Mouse (Mus musculus) hindbrain, embryonic 14.5 days (tissue): ENCODE measurements around the gene Spata2l. TPM values are rescaled to one million over a fixed set of nuclear protein-coding genes. Genes with fewer than 3 reads are reported as not detected.

Experiments used
- ATAC-seq: fragments of 200-750 bp; cut with Nextera tagmentation; 2 replicates; pipeline ENCODE4 v1.8.0; 2017; ENCODE audit warnings: moderate number of reproducible peaks, mild to moderate bottlenecking, moderate TSS enrichment, moderate library complexity; ENCODE audit not compliant: low FRiP score
- DNase-seq: peaks from one replicate; pipeline ENCODE4 v3.0.0-alpha.2; 2015; ENCODE audit warnings: low spot score
- H3K27ac ChIP-seq: fragments of 300-500 bp; sonication (generic); 2 replicates; pipeline ENCODE4 v1.5.1; 2014; ENCODE audit warnings: mild to moderate bottlenecking, moderate library complexity
- H3K27me3 ChIP-seq: fragments of 300-500 bp; sonication (generic); 2 replicates; pipeline ENCODE4 v1.6.1; 2014; ENCODE audit warnings: mild to moderate bottlenecking, low read length, mixed read lengths; ENCODE audit not compliant: control insufficient read depth, insufficient read depth
- H3K36me3 ChIP-seq: fragments of 300-500 bp; sonication (generic); replicated peaks from 2 replicates; pipeline ENCODE4 v1.6.1; 2014; ENCODE audit not compliant: control insufficient read depth, insufficient read depth
- H3K4me1 ChIP-seq: fragments of 300-500 bp; sonication (generic); replicated peaks from 2 replicates; pipeline ENCODE4 v1.6.1; 2014; ENCODE audit warnings: antibody characterized with exemption, low read length, mixed read lengths; ENCODE audit not compliant: control insufficient read depth, insufficient read depth
- H3K4me2 ChIP-seq: fragments of 300-500 bp; sonication (generic); replicated peaks from 2 replicates; pipeline ENCODE4 v1.6.1; 2014; ENCODE audit warnings: mild to moderate bottlenecking, moderate library complexity
- H3K4me3 ChIP-seq: fragments of 300-500 bp; sonication (generic); replicated peaks from 2 replicates; pipeline ENCODE4 v1.5.1; 2014; ENCODE audit warnings: mild to moderate bottlenecking, low read length
- H3K9ac ChIP-seq: fragments of 300-500 bp; sonication (generic); 2 replicates; pipeline ENCODE4 v1.6.1; 2014
- H3K9me3 ChIP-seq: fragments of 300-500 bp; sonication (generic); 2 replicates; pipeline ENCODE4 v1.6.1; 2016; ENCODE audit warnings: low read length; ENCODE audit not compliant: control insufficient read depth
- WGBS: fragments of 180-500 bp; shearing (Covaris S2); extraction: QIAGEN DNeasy Blood & Tissue Kit; methylation state at CpG from one replicate; pipeline ENCODE4 v1.1.7; 2014; 5-methylcytosine and 5-hydroxymethylcytosine counted together
- polyA plus RNA-seq: library from polyadenylated mRNA; unstranded; fragments of >200 nt; fragmentation: Nextera tagmentation; extraction: Ambion mirVana; gene quantifications from 2 replicates; pipeline ENCODE4 v1.2.1, GENCODE M21; 2014

Spata2l gene
- polyA plus RNA-seq, 1 experiment from 2014 or later, result 8.4 TPM

DNA sequence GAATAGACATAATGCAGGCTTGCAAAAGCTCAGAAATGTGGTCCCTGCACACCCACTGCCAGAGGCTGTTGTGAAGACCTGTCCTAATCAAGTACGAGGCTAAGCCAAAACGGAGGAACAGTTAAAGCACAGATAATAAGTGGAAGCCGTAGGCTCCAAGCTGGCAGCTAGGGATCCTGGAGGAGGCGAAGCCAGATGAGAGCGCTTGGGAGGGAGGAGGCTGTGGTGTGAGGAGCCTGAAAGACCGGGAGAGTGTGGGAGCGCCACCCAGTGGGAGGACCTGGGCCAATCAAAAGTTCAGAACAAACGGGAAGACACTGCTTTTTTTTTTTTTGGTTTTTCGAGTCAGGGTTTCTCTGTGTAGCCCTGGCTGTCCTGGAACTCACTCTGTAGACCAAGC lies 45.4 kb downstream of the Spata2l start:
- 2% methylated on average over 9 of the region's 9 CpGs for WGBS
- DNase-seq (peak; percentile 66), ATAC-seq (no peak)
- H3K9me3 ChIP-seq, result no peaks in the 10 kb centered on the region
- no peaks in the 10 kb centered on the region for H3K27me3 ChIP-seq
- H3K9ac ChIP-seq, result peak overlapping the region; percentile 17; the same call in 1 of the 2 replicates
- H3K4me2 ChIP-seq, result no peak overlapping the region
- H3K27ac ChIP-seq, result no peak overlapping the region
- H3K4me3 ChIP-seq, result no peak overlapping the region
- no peaks in the 10 kb centered on the region for H3K36me3 ChIP-seq
- no peaks in the 10 kb centered on the region for H3K4me1 ChIP-seq

DNA sequence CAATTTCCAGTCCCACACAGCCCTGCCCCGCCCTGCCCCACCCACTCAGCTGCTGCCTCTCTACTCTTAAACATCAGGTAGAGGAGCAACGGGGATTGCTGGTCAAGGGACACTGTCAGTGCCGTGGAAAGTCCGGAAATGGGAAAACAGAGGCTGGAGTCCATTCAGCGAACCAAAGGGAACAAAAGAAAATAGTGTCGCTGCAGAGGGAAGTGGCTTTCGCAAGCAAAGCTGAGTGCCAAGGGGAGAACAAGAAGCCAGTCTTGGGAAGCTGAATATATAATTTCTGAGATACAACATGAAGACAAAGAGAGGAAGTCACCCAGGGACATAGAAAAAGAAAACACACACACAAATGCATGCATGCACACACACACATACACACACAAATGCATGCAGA lies 47.2 kb downstream of the Spata2l start:
- DNase-seq, result no peak
- Histone ChIP-seq H3K36me3 (no peaks in the 10 kb centered on the region), H3K27ac (no peak overlapping the region), H3K9me3 (no peaks in the 10 kb centered on the region), H3K4me2 (no peak overlapping the region), H3K27me3 (no peaks in the 10 kb centered on the region), H3K4me1 (no peaks in the 10 kb centered on the region), H3K4me3 (no peak overlapping the region), H3K9ac (no peak overlapping the region)
- no peak for ATAC-seq
- WGBS, result 75% methylated on average over 7 of the region's 7 CpGs

- ATAC-seq, result no peak
- no peak for DNase-seq
- Histone ChIP-seq H3K9ac (no peak overlapping the region), H3K4me3 (no peak overlapping the region), H3K4me2 (no peak overlapping the region), H3K4me1 (no peaks in the 10 kb centered on the region), H3K27ac (no peak overlapping the region), H3K36me3 (no peaks in the 10 kb centered on the region), H3K9me3 (no peaks in the 10 kb centered on the region), H3K27me3 (no peaks in the 10 kb centered on the region)
- WGBS, result 88% methylated on average over 2 of the region's 2 CpGs
These were observed 48.0 kb downstream of the Spata2l start for GRCm38 (mm10) chr8:123188006-123188405.

GRCm38 (mm10) chr8:123185566-123186409 lies 50.2 kb downstream of the Spata2l start, which contains the start of gene Dpep1:
Gene Dpep1 (plus strand): TSS chr8:123186242.
- H3K27ac ChIP-seq, result no peak within 1 kb of the TSS
- DNase-seq, result no peak
- WGBS, result 51% methylated on average over 19 of the region's 19 CpGs

DNA sequence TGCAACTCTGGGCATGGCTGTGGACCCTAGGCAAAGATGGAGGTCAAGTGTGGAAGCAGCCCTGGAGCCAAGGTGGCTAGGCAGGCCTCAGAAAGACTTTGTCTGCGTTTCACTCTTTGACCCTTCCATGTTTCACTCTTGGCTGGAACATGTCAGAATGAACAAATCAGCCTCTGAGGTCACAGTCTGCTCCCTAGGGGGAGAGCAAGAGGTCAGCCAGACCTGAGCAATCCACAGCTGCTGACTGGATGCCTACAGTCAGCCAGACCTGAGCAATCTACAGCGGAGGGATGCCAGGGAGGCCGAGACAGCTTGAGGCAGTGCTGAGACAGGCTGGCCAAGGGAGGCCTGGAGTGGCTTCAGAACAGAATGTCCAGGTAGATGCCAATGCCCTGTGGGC lies 54.6 kb downstream of the Spata2l start:
- no peak overlapping the region for H3K4me3 ChIP-seq
- no peaks in the 10 kb centered on the region for H3K27me3 ChIP-seq
- no peak overlapping the region for H3K4me2 ChIP-seq
- ATAC-seq, result no peak
- no peaks in the 10 kb centered on the region for H3K4me1 ChIP-seq
- DNase-seq, result no peak
- no peaks in the 10 kb centered on the region for H3K36me3 ChIP-seq
- 58% methylated on average over 3 of the region's 3 CpGs for WGBS
- peaks cover 7% of the 10 kb centered on the region; the same call in 1 of the 2 replicates for H3K9me3 ChIP-seq
- no peak overlapping the region for H3K9ac ChIP-seq
- no peak overlapping the region for H3K27ac ChIP-seq

More at GRCm38 (mm10) chr8:123185566-123186409, 50.2 kb downstream of the Spata2l start, which contains the start of gene Dpep1:
- no peak for ATAC-seq
- no peaks in the 10 kb centered on the region for H3K27me3 ChIP-seq
- H3K4me2 ChIP-seq, result no peak within 1 kb of the TSS
- no peak within 1 kb of the TSS for H3K9ac ChIP-seq
- H3K36me3 ChIP-seq, result no peaks in the 10 kb centered on the region
- H3K4me1 ChIP-seq, result no peaks in the 10 kb centered on the region
- H3K4me3 ChIP-seq, result no peak within 1 kb of the TSS
- no peaks in the 10 kb centered on the region for H3K9me3 ChIP-seq

Other genes with a start within 250 kb of the Spata2l start
- gene Ankrd11, start 194.0 kb downstream of the Spata2l start, polyA plus RNA-seq, result 45.3 and 49.9 TPM in 2 replicates
- 41.6 and 44.1 TPM in 2 replicates for gene Spg7, start 173.3 kb downstream of the Spata2l start, polyA plus RNA-seq
- gene Rpl13, start 133.9 kb downstream of the Spata2l start, polyA plus RNA-seq, result 766 and 865 TPM in 2 replicates
- gene Cpne7, start 118.9 kb downstream of the Spata2l start, polyA plus RNA-seq, result 2.2 and 3.3 TPM in 2 replicates
- gene Sult5a1, start 77.9 kb downstream of the Spata2l start, polyA plus RNA-seq, result 1.3 and 3.0 TPM in 2 replicates
- 0.25 and 0.34 TPM in 2 replicates for gene Dpep1, start 50.0 kb downstream of the Spata2l start, polyA plus RNA-seq
- gene Chmp1a, start 23.5 kb downstream of the Spata2l start, polyA plus RNA-seq, result 160 and 164 TPM in 2 replicates
- 5.2 and 9.8 TPM in 2 replicates for gene Spata33, start 23.4 kb downstream of the Spata2l start, polyA plus RNA-seq
- 42.9 and 44.1 TPM in 2 replicates for gene Cdk10, start 11.4 kb downstream of the Spata2l start, polyA plus RNA-seq
- gene Zfp276, start 18.0 kb upstream of the Spata2l start, polyA plus RNA-seq, result 18.5 and 19.5 TPM in 2 replicates
- gene Vps9d1, start 18.1 kb upstream of the Spata2l start, polyA plus RNA-seq, result 57.7 and 58.8 TPM in 2 replicates
- gene Fanca, start 82.3 kb upstream of the Spata2l start, polyA plus RNA-seq, result 7.4 and 8.3 TPM in 2 replicates
- gene Spire2, start 96.5 kb upstream of the Spata2l start, polyA plus RNA-seq, result 32.4 and 33.1 TPM in 2 replicates
- 371 and 380 TPM in 2 replicates for gene Tcf25, start 137.5 kb upstream of the Spata2l start, polyA plus RNA-seq
- gene Mc1r, start 170.9 kb upstream of the Spata2l start, polyA plus RNA-seq, result 0.10 and 0.21 TPM in 2 replicates
- 1,715 and 1,766 TPM in 2 replicates for gene Tubb3, start 175.2 kb upstream of the Spata2l start, polyA plus RNA-seq
- 45.3 and 52.2 TPM in 2 replicates for gene Def8, start 187.3 kb upstream of the Spata2l start, polyA plus RNA-seq
- 31.6 and 36.5 TPM in 2 replicates for gene Afg3l1, start 241.7 kb upstream of the Spata2l start, polyA plus RNA-seq